Mouse (Mus musculus) limb, embryonic 10.5 days (tissue): ENCODE results near the gene Hacd1. TPM values are rescaled to one million over a fixed set of nuclear protein-coding genes. Genes with fewer than 3 reads are reported as not detected.
A peak's percentile ranks its signal among the peaks of the same experiment; 100 is the strongest.
"Not testable (repeated sequence)": the region's sequence is repeated elsewhere in the genome, so short reads cannot be mapped to it uniquely, and the experiment has no call there.

ENCODE experiments used
- DNase-seq: peaks from one replicate; pipeline ENCODE4 v3.0.0-alpha.2; 2017; ENCODE audit warnings: low spot score
- H3K27ac ChIP-seq: fragments of 300-500 bp; sonication (generic); 2 replicates; pipeline ENCODE4 v1.5.1; 2016; ENCODE audit warnings: mild to moderate bottlenecking
- H3K27me3 ChIP-seq: fragments of 300-500 bp; sonication (generic); 2 replicates; pipeline ENCODE4 v1.6.1; 2016; ENCODE audit warnings: low read depth, mild to moderate bottlenecking; ENCODE audit not compliant: poor library complexity, severe bottlenecking
- H3K36me3 ChIP-seq: fragments of 300-500 bp; sonication (generic); 2 replicates; pipeline ENCODE4 v1.6.1; 2016; ENCODE audit warnings: mild to moderate bottlenecking, moderate library complexity
- H3K4me1 ChIP-seq: fragments of 300-500 bp; sonication (generic); 2 replicates; pipeline ENCODE4 v1.6.1; 2016
- H3K4me3 ChIP-seq: fragments of 300-500 bp; sonication (generic); 2 replicates; pipeline ENCODE4 v1.5.1; 2016; ENCODE audit warnings: mild to moderate bottlenecking, moderate library complexity
- H3K9me3 ChIP-seq: fragments of 300-500 bp; sonication (generic); replicated peaks from 2 replicates; pipeline ENCODE4 v1.6.1; 2016; ENCODE audit warnings: mild to moderate bottlenecking
- WGBS: fragments of 180-500 bp; shearing (Covaris S2); methylation state at CpG from one replicate; pipeline ENCODE4 v1.1.7; 2016; 5-methylcytosine and 5-hydroxymethylcytosine counted together
- polyA plus RNA-seq: library from polyadenylated mRNA; unstranded; fragments of >200 nt; fragmentation: Nextera tagmentation; extraction: Ambion mirVana; gene quantifications from 2 replicates; pipeline ENCODE4 v1.2.1, GENCODE M21; 2016

Hacd1 gene
- polyA plus RNA-seq, result 43.3 and 54.9 TPM in 2 replicates

GRCm38 (mm10) chr2:14055566-14056331 lies at the start of gene Hacd1:
Hacd1 (minus strand) TSS chr2:14056135.
- DNase-seq, result peak; percentile 82
- WGBS, result under 1% methylated on average over 99 of the region's 101 CpGs
- Histone ChIP-seq H3K4me3 (peak within 1 kb of the TSS; percentile 69), H3K4me1 (peaks cover 9% of the 10 kb centered on the region), H3K9me3 (no peaks in the 10 kb centered on the region), H3K27me3 (no peaks in the 10 kb centered on the region), H3K36me3 (no peaks in the 10 kb centered on the region), H3K27ac (peak within 1 kb of the TSS; percentile 91)

- 92% methylated on average over 1 of the region's 1 CpGs for WGBS
- Histone ChIP-seq H3K27ac (no peak overlapping the region), H3K4me1 (no peaks in the 10 kb centered on the region), H3K27me3 (no peaks in the 10 kb centered on the region), H3K9me3 (no peaks in the 10 kb centered on the region), H3K36me3 (peaks cover 25% of the 10 kb centered on the region), H3K4me3 (no peak overlapping the region)
- no peak for DNase-seq
Measured at GRCm38 (mm10) chr2:14103924-14104323, 48.0 kb upstream of the Hacd1 start.

- H3K27me3 ChIP-seq, result no peaks in the 10 kb centered on the region
- no peaks in the 10 kb centered on the region for H3K4me1 ChIP-seq
- no peaks in the 10 kb centered on the region for H3K9me3 ChIP-seq
- DNase-seq, result no peak
- H3K27ac ChIP-seq, result no peak overlapping the region
- 92% methylated on average over 2 of the region's 2 CpGs for WGBS
- H3K4me3 ChIP-seq, result no peak overlapping the region
- H3K36me3 ChIP-seq, result peaks cover 22% of the 10 kb centered on the region
Measured at GRCm38 (mm10) chr2:14102603-14103002, 46.7 kb upstream of the Hacd1 start.

GRCm38 (mm10) chr2:14100533-14100932 lies 44.6 kb upstream of the Hacd1 start:
- Histone ChIP-seq H3K36me3 (peaks cover 33% of the 10 kb centered on the region), H3K9me3 (no peaks in the 10 kb centered on the region), H3K27me3 (no peaks in the 10 kb centered on the region), H3K4me3 (no peak overlapping the region), H3K4me1 (no peaks in the 10 kb centered on the region), H3K27ac (no peak overlapping the region)
- no peak for DNase-seq

GRCm38 (mm10) chr2:14078527-14078926 lies 22.6 kb upstream of the Hacd1 start:
- WGBS, result 93% methylated on average over 9 of the region's 9 CpGs

GRCm38 (mm10) chr2:14074221-14074901 lies 18.4 kb upstream of the Hacd1 start:
- Histone ChIP-seq H3K36me3 (0 out of 2 replicates have a peak, but pooled peaks cover 2% of the 10 kb centered on the region), H3K4me3 (peak overlapping the region; percentile 80), H3K27me3 (no peaks in the 10 kb centered on the region), H3K4me1 (peaks cover 13% of the 10 kb centered on the region), H3K27ac (peak overlapping the region; percentile 99), H3K9me3 (no peaks in the 10 kb centered on the region)
- DNase-seq, result no peak
- under 1% methylated on average over 38 of the region's 38 CpGs for WGBS

More at GRCm38 (mm10) chr2:14078527-14078926, 22.6 kb upstream of the Hacd1 start:
- not testable (repeated sequence) for H3K27me3 ChIP-seq, H3K4me1 ChIP-seq, H3K36me3 ChIP-seq, DNase-seq, H3K9me3 ChIP-seq, H3K4me3 ChIP-seq, H3K27ac ChIP-seq

- no peaks in the 10 kb centered on the region for H3K27me3 ChIP-seq
- H3K4me3 ChIP-seq, result peak within 1 kb of the TSS; percentile 80
- 0% methylated on average over 50 of the region's 50 CpGs for WGBS
- 0 out of 2 replicates have a peak, but pooled peaks cover 2% of the 10 kb centered on the region for H3K36me3 ChIP-seq
- peak within 1 kb of the TSS; percentile 99 for H3K27ac ChIP-seq
- H3K4me1 ChIP-seq, result peaks cover 13% of the 10 kb centered on the region
- peak; percentile 96 for DNase-seq
- H3K9me3 ChIP-seq, result no peaks in the 10 kb centered on the region
Measured at GRCm38 (mm10) chr2:14073362-14074220, 17.7 kb upstream of the Hacd1 start, which contains the start of gene Stam. Stam (plus strand) TSS chr2:14074098.

- WGBS, result 20% methylated on average over 8 of the region's 8 CpGs
- Histone ChIP-seq H3K4me3 (peak overlapping the region; percentile 80), H3K27ac (peak overlapping the region; percentile 99), H3K27me3 (no peaks in the 10 kb centered on the region), H3K9me3 (no peaks in the 10 kb centered on the region), H3K4me1 (peaks cover 13% of the 10 kb centered on the region), H3K36me3 (no peaks in the 10 kb centered on the region)
- DNase-seq, result no peak
Measured at GRCm38 (mm10) chr2:14073008-14073361, 17.1 kb upstream of the Hacd1 start.

GRCm38 (mm10) chr2:14070466-14070865 lies 14.5 kb upstream of the Hacd1 start:
- no peak for DNase-seq
- Histone ChIP-seq H3K4me3 (no peak overlapping the region), H3K27ac (no peak overlapping the region), H3K27me3 (no peaks in the 10 kb centered on the region), H3K36me3 (no peaks in the 10 kb centered on the region), H3K4me1 (peaks cover 10% of the 10 kb centered on the region), H3K9me3 (no peaks in the 10 kb centered on the region)
- WGBS, result 89% methylated on average over 8 of the region's 8 CpGs

- Histone ChIP-seq H3K9me3 (no peaks in the 10 kb centered on the region), H3K36me3 (no peaks in the 10 kb centered on the region), H3K27me3 (no peaks in the 10 kb centered on the region), H3K27ac (no peak overlapping the region), H3K4me1 (peaks cover 4% of the 10 kb centered on the region), H3K4me3 (no peak overlapping the region)
- 83% methylated on average over 2 of the region's 2 CpGs for WGBS
- no peak for DNase-seq
Measured at GRCm38 (mm10) chr2:14069027-14069426, 13.1 kb upstream of the Hacd1 start.

GRCm38 (mm10) chr2:14065704-14066650 lies 10.0 kb upstream of the Hacd1 start:
- no peak overlapping the region for H3K4me3 ChIP-seq
- no peak for DNase-seq
- H3K9me3 ChIP-seq, result no peaks in the 10 kb centered on the region
- no peaks in the 10 kb centered on the region for H3K36me3 ChIP-seq
- H3K27me3 ChIP-seq, result no peaks in the 10 kb centered on the region
- no peak overlapping the region for H3K27ac ChIP-seq
- WGBS, result 73% methylated on average over 2 of the region's 2 CpGs
- no peaks in the 10 kb centered on the region for H3K4me1 ChIP-seq

GRCm38 (mm10) chr2:14055168-14055565 lies 768 bp downstream of the Hacd1 start:
- peak; percentile 91 for DNase-seq
- under 1% methylated on average over 55 of the region's 58 CpGs for WGBS
- H3K4me1 ChIP-seq, result peaks cover 9% of the 10 kb centered on the region
- no peaks in the 10 kb centered on the region for H3K27me3 ChIP-seq
- H3K36me3 ChIP-seq, result no peaks in the 10 kb centered on the region
- peak overlapping the region; percentile 91 for H3K27ac ChIP-seq
- peak overlapping the region; percentile 69 for H3K4me3 ChIP-seq
- no peaks in the 10 kb centered on the region for H3K9me3 ChIP-seq
